ENCODE assay signal across 9 mouse cellular contexts in genomic region chr7:97416906-97417777, GRCm38 (mm10). TPM values are rescaled to one million over a fixed set of nuclear protein-coding genes. Genes with fewer than 3 reads are reported as not detected.
DNase-seq lines count a peak whose midpoint lies in the region; TF ChIP-seq lines count a peak whose summit lies in the region.
"Had no signal": no experiment of that assay in that cellular context is flagged by ENCODE, and none has a peak within 500 bp of the region (broad histone marks: within the 10 kb centered on the region; RNA-seq: fewer than 3 reads in every experiment).

Thrsp (minus strand) TSS chr7:97417730.

- DNase-seq in 416B (ENCODE audit: low read depth) (peak; percentile 22), ES-E14 (ENCODE audit: low read depth, low spot score) (no peak)
- DNase-seq in cerebellum, adult 9-11 months = peak; percentile 98
- DNase-seq in heart, adult 8-10 months (ENCODE audit: low spot score) = peak; percentile 86
- no peak for DNase-seq in large intestine, adult 2 months (ENCODE audit: low read depth, low spot score)
- peak; percentile 74 for DNase-seq in lung, postnatal 36 days
- no peak for DNase-seq in limb, embryonic 10.5 days (ENCODE audit: low spot score)
- DNase-seq in yolk sac, embryonic 10.5 days (ENCODE audit: low spot score) = no peak

- no peak within 1 kb of the TSS for H3K27ac ChIP-seq in ES-E14 (ENCODE audit: insufficient read depth, low read depth, low read length, poor library complexity, severe bottlenecking)
- no peak within 1 kb of the TSS for H3K27ac ChIP-seq in limb, embryonic 10.5 days

- no peaks in the 10 kb centered on the region for H3K36me3 ChIP-seq in ES-E14 (ENCODE audit: control insufficient read depth, insufficient read depth, low read length, poor library complexity, severe bottlenecking)
- H3K36me3 ChIP-seq in limb, embryonic 10.5 days = peaks cover 10% of the 10 kb centered on the region

- no peaks in the 10 kb centered on the region for H3K9me3 ChIP-seq in ES-E14 (ENCODE audit: control insufficient read depth, insufficient read depth, low read depth, low read length)
- no peaks in the 10 kb centered on the region for H3K9me3 ChIP-seq in limb, embryonic 10.5 days (replicated peaks)

- peaks cover 2 to 11% of the 10 kb centered on the region in 2 experiments; a peak in 1 of 4 replicates for H3K4me1 ChIP-seq in ES-E14 (ENCODE audit: control insufficient read depth in 2 of 2, insufficient read depth in 2 of 2, low read length in 2 of 2, poor library complexity in 1 of 2)
- peaks cover 5% of the 10 kb centered on the region; the same call in 1 of the 2 replicates for H3K4me1 ChIP-seq in limb, embryonic 10.5 days

- H3K9ac ChIP-seq in ES-E14 (ENCODE audit: insufficient read depth, low read depth, low read length, poor library complexity, severe bottlenecking) = no peak within 1 kb of the TSS; the same call in 1 of the 2 replicates

- in situ Hi-C loops in ES-E14 (cut with MboI; ENCODE audit: low sequenced_read_pairs in 2 of 2, unreplicated experiment in 2 of 2) = no loop called here

- WGBS in large intestine, adult 2 months = 75% methylated on average over 25 of the region's 25 CpGs
- 82% methylated on average over 25 of the region's 25 CpGs for WGBS in limb, embryonic 10.5 days

- no peaks in the 10 kb centered on the region for H3K27me3 ChIP-seq in limb, embryonic 10.5 days (ENCODE audit: low read depth, poor library complexity, severe bottlenecking)

- H3K4me3 ChIP-seq in ES-E14 (ENCODE audit: insufficient read depth in 1 of 2, low read depth in 1 of 2, low read length in 2 of 2, poor library complexity in 1 of 2, severe bottlenecking in 1 of 2) = peak within 1 kb of the TSS; percentile 28 to 43; a peak in 3 of 4 replicates
- no peak within 1 kb of the TSS for H3K4me3 ChIP-seq in limb, embryonic 10.5 days

TF ChIP-seq in ES-E14, 5 proteins besides CTCF, POLR2A, EP300 and RAD21:
- TF ChIP-seq ZNF384 (IDR thresholded peaks at IDR 0.05; ENCODE audit: low read depth, low read length) (no peak), MAFK (IDR thresholded peaks at IDR 0.05; ENCODE audit: insufficient read depth, low read depth, low read length) (no peak), ZC3H11A (IDR thresholded peaks at IDR 0.05; ENCODE audit: borderline replicate concordance, low read depth, low read length) (no peak), HCFC1 (IDR thresholded peaks at IDR 0.05; ENCODE audit: borderline replicate concordance, insufficient read depth, low read length) (no peak), CHD2 (IDR thresholded peaks at IDR 0.05; ENCODE audit: low read depth, low read length) (no peak)
TF ChIP-seq in ES-E14: peak in this region for 0.

RNA-seq across cellular contexts. Expression of gene Thrsp, which starts in this region (rescaled TPM):
- total RNA-seq in ES-E14 (2012; rRNA removed) = 0.85 and 0.89 TPM in 2 replicates
- total RNA-seq in heart, adult 8-10 months (2022) = 10 to 100 TPM; 51.1 to 70.8 (median 68.7) TPM
- polyA plus RNA-seq in large intestine, adult 2 months (2012; rRNA removed) = 18.1 and 32.2 TPM in 2 replicates
- 0.45 and 0.46 TPM in 2 replicates for polyA plus RNA-seq in limb, embryonic 10.5 days (2016; fragmentation: Nextera tagmentation; extraction: Ambion mirVana)
- total RNA-seq: common myeloid progenitor, adult 5-6 weeks had no signal

Comparison
In these comparisons a context has a peak if more than half of its experiments do, and no peak if none do; other contexts are left out.
1. RNA of gene Thrsp (total RNA-seq): 51.1 to 70.8 TPM in heart, adult 8-10 months; 0.85 to 0.89 TPM in ES-E14; every median in the first group is over 10 times any median in the second.
2. RNA of gene Thrsp (polyA plus RNA-seq): 18.1 to 32.2 TPM in large intestine, adult 2 months; 0.45 to 0.46 TPM in limb, embryonic 10.5 days; every median in the first group is over 10 times any median in the second.
3. DNase-seq: peak in 416B (single experiment), cerebellum, adult 9-11 months (single experiment), heart, adult 8-10 months (single experiment) and lung, postnatal 36 days (single experiment); none in ES-E14 (single experiment), large intestine, adult 2 months (single experiment), limb, embryonic 10.5 days (single experiment) and yolk sac, embryonic 10.5 days (single experiment).